Mouse (Mus musculus): ENCODE results near the gene Arl4a.

Gene Arl4a

GRCm38 (mm10) chr12:39956396-39956795 is 81.4 kb downstream of the Arl4a start:
- DNase-seq = peak; percentile 26
